Mouse (Mus musculus): ENCODE measurements at regions not wholly inside any gene's neighbourhood (a gene's known extent, or its start where the extent isn't known, plus 50 kb on each side); places are given as distances from the start of the nearest gene placed in this dataset.
A peak's percentile ranks its signal among the peaks of the same experiment; 100 is the strongest.

GRCm38 (mm10) chr10:46827109-46827812 lies 1249.6 kb downstream of the Hace1 start:
- TF ChIP-seq UBTF (IDR thresholded peaks at IDR 0.05; ENCODE audit: low read depth, low read length) (no peak), CTCF (conservative IDR thresholded peaks at IDR 0.05 in 1 of 2, IDR thresholded peaks at IDR 0.05 in 1 of 2; ENCODE audit: low read depth in 2 of 2, low read length in 2 of 2) (peak in 1 of 2 experiments; percentile 34; a peak in 1 of 4 replicates), POLR2A (IDR thresholded peaks at IDR 0.05; ENCODE audit: low read depth, low read length) (no peak), SIN3A (IDR thresholded peaks at IDR 0.05; ENCODE audit: low read length) (no peak), JUN (IDR thresholded peaks at IDR 0.05; ENCODE audit: insufficient read depth, low read depth, low read length) (no peak), MAX (IDR thresholded peaks at IDR 0.05; ENCODE audit: low read length) (no peak), POLR2AphosphoS2 (IDR thresholded peaks at IDR 0.05; ENCODE audit: low read depth, low read length) (no peak), MYC (IDR thresholded peaks at IDR 0.05; ENCODE audit: low read depth, low read length) (no peak), ZNF384 (IDR thresholded peaks at IDR 0.05; ENCODE audit: low read depth, low read length) (peak; percentile 43; the same call in 1 of the 2 replicates), CHD2 (IDR thresholded peaks at IDR 0.05; ENCODE audit: low read length) (no peak), ZMIZ1 (IDR thresholded peaks at IDR 0.05; ENCODE audit: low read depth, low read length) (no peak)

Measured in CH12.LX (cell line).